Mouse (Mus musculus) lung, postnatal 0 days (tissue): Measurements from ENCODE around the gene Invs.

Source experiments
- CTCF ChIP-seq: IDR thresholded peaks from 2 replicates; pipeline ENCODE4 v1.5.1; 2016; ENCODE audit warnings: antibody characterized with exemption, mild to moderate bottlenecking
- EP300 ChIP-seq: IDR thresholded peaks from 2 replicates; pipeline ENCODE4 v1.6.1; 2016; ENCODE audit warnings: antibody characterized with exemption, mild to moderate bottlenecking, control low read depth

DNA sequence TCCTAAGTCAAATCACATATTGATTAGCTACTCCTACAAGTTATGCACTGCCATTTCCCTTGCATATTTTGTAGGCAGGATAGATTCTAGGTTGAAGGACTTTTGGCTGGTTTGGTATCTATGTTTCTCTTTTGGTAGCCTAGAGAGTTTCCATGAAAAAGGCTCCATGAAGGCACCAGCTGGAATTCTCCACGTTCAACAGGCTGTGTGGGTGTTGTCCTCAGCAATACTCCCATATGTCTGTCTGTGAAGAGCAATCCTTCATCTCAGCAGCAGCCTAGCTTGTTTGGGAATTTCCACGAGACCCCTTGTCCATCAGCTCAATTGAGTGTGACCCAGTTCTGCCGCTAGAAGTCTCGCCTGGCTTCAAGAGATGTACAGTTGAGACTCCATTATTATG is 63.1 kb downstream of the Invs start:
- TF ChIP-seq CTCF (no peak), EP300 (no peak)
